Mouse (Mus musculus) embryonic facial prominence, embryonic 12.5 days (tissue): ENCODE measurements around the gene Lrrc31. TPM values are rescaled to one million over a fixed set of nuclear protein-coding genes. Genes with fewer than 3 reads are reported as not detected.

ENCODE experiments used
- ATAC-seq: fragments of 200-750 bp; cut with Nextera tagmentation; 2 replicates; pipeline ENCODE4 v1.8.0; 2017; ENCODE audit not compliant: insufficient number of reproducible peaks, insufficient read depth, low FRiP score, low TSS enrichment
- H3K27ac ChIP-seq: fragments of 300-500 bp; sonication (generic); 2 replicates; pipeline ENCODE4 v1.5.1; 2016; ENCODE audit warnings: mild to moderate bottlenecking
- H3K27me3 ChIP-seq: fragments of 300-500 bp; sonication (generic); 2 replicates; pipeline ENCODE4 v1.6.1; 2016; ENCODE audit warnings: mild to moderate bottlenecking, moderate library complexity
- H3K36me3 ChIP-seq: fragments of 300-500 bp; sonication (generic); 2 replicates; pipeline ENCODE4 v1.6.1; 2016; ENCODE audit warnings: mild to moderate bottlenecking
- H3K4me1 ChIP-seq: fragments of 300-500 bp; sonication (generic); 2 replicates; pipeline ENCODE4 v1.6.1; 2016
- H3K4me2 ChIP-seq: fragments of 300-500 bp; sonication (generic); replicated peaks from 2 replicates; pipeline ENCODE4 v1.6.1; 2016; ENCODE audit warnings: mild to moderate bottlenecking, moderate library complexity
- H3K4me3 ChIP-seq: fragments of 300-500 bp; sonication (generic); 2 replicates; pipeline ENCODE4 v1.5.1; 2016; ENCODE audit warnings: mild to moderate bottlenecking
- H3K9ac ChIP-seq: fragments of 300-500 bp; sonication (generic); 2 replicates; pipeline ENCODE4 v1.6.1; 2016; ENCODE audit warnings: mild to moderate bottlenecking, moderate library complexity
- H3K9me3 ChIP-seq: fragments of 300-500 bp; sonication (generic); 2 replicates; pipeline ENCODE4 v1.6.1; 2016; ENCODE audit warnings: mild to moderate bottlenecking, moderate library complexity
- WGBS: fragments of 180-500 bp; shearing (Covaris S2); methylation state at CpG from one replicate; pipeline ENCODE4 v1.1.7; 2016; 5-methylcytosine and 5-hydroxymethylcytosine counted together
- polyA plus RNA-seq: library from polyadenylated mRNA; unstranded; fragments of >200 nt; fragmentation: Nextera tagmentation; extraction: Ambion mirVana; gene quantifications from 2 replicates; pipeline ENCODE4 v1.2.1, GENCODE M21; 2016

Lrrc31 gene
- polyA plus RNA-seq, 1 experiment from 2014 or later: not detected

GRCm38 (mm10) chr3:30722461-30722860 is 22.8 kb upstream of the Lrrc31 start:
- H3K4me2 ChIP-seq: no peak overlapping the region
- H3K9me3 ChIP-seq: no peaks in the 10 kb centered on the region
- H3K36me3 ChIP-seq: no peaks in the 10 kb centered on the region
- no peaks in the 10 kb centered on the region for H3K4me1 ChIP-seq
- ATAC-seq: no peak
- H3K27ac ChIP-seq: no peak overlapping the region
- H3K27me3 ChIP-seq: no peaks in the 10 kb centered on the region
- WGBS: 71% methylated on average over 2 of the region's 2 CpGs
- no peak overlapping the region for H3K4me3 ChIP-seq
- no peak overlapping the region for H3K9ac ChIP-seq

- Histone ChIP-seq H3K27me3 (no peaks in the 10 kb centered on the region), H3K4me2 (no peak overlapping the region), H3K9me3 (no peaks in the 10 kb centered on the region), H3K4me1 (no peaks in the 10 kb centered on the region), H3K9ac (no peak overlapping the region), H3K36me3 (no peaks in the 10 kb centered on the region), H3K27ac (no peak overlapping the region), H3K4me3 (no peak overlapping the region)
- no peak for ATAC-seq
- 78% methylated on average over 4 of the region's 4 CpGs for WGBS
These were observed 22.4 kb upstream of the Lrrc31 start for GRCm38 (mm10) chr3:30722036-30722435.

- 81% methylated on average over 3 of the region's 3 CpGs for WGBS
- ATAC-seq: no peak
- Histone ChIP-seq H3K9me3 (no peaks in the 10 kb centered on the region), H3K4me2 (no peak overlapping the region), H3K27ac (no peak overlapping the region), H3K9ac (no peak overlapping the region), H3K4me3 (no peak overlapping the region), H3K4me1 (no peaks in the 10 kb centered on the region), H3K27me3 (no peaks in the 10 kb centered on the region), H3K36me3 (no peaks in the 10 kb centered on the region)
These were observed 19.0 kb upstream of the Lrrc31 start for GRCm38 (mm10) chr3:30718649-30719048.

GRCm38 (mm10) chr3:30713334-30713733 is 13.7 kb upstream of the Lrrc31 start:
- 96% methylated on average over 1 of the region's 1 CpGs for WGBS
- H3K4me3 ChIP-seq: no peak overlapping the region
- H3K9me3 ChIP-seq: no peaks in the 10 kb centered on the region
- H3K27ac ChIP-seq: no peak overlapping the region
- H3K36me3 ChIP-seq: no peaks in the 10 kb centered on the region
- no peaks in the 10 kb centered on the region for H3K4me1 ChIP-seq
- no peak for ATAC-seq
- H3K9ac ChIP-seq: no peak overlapping the region
- H3K4me2 ChIP-seq: no peak overlapping the region
- no peaks in the 10 kb centered on the region for H3K27me3 ChIP-seq

- no peaks in the 10 kb centered on the region for H3K4me1 ChIP-seq
- H3K27ac ChIP-seq: no peak overlapping the region
- H3K9ac ChIP-seq: no peak overlapping the region
- no peak overlapping the region for H3K4me2 ChIP-seq
- ATAC-seq: no peak
- H3K9me3 ChIP-seq: no peaks in the 10 kb centered on the region
- H3K27me3 ChIP-seq: no peaks in the 10 kb centered on the region
- WGBS: 85% methylated on average over 6 of the region's 6 CpGs
- no peak overlapping the region for H3K4me3 ChIP-seq
- no peaks in the 10 kb centered on the region for H3K36me3 ChIP-seq
These were observed 10.5 kb upstream of the Lrrc31 start for GRCm38 (mm10) chr3:30710191-30710590.

GRCm38 (mm10) chr3:30706614-30707276 is 7.1 kb upstream of the Lrrc31 start:
- no peak overlapping the region for H3K4me3 ChIP-seq
- H3K27ac ChIP-seq: no peak overlapping the region
- no peak overlapping the region for H3K4me2 ChIP-seq
- no peak for ATAC-seq
- no peaks in the 10 kb centered on the region for H3K36me3 ChIP-seq
- WGBS: 80% methylated on average over 4 of the region's 4 CpGs
- H3K4me1 ChIP-seq: no peaks in the 10 kb centered on the region
- H3K27me3 ChIP-seq: no peaks in the 10 kb centered on the region
- no peaks in the 10 kb centered on the region for H3K9me3 ChIP-seq
- no peak overlapping the region for H3K9ac ChIP-seq

GRCm38 (mm10) chr3:30705977-30706376 is 6.3 kb upstream of the Lrrc31 start:
- Histone ChIP-seq H3K4me2 (no peak overlapping the region), H3K36me3 (no peaks in the 10 kb centered on the region), H3K9me3 (no peaks in the 10 kb centered on the region), H3K27ac (no peak overlapping the region), H3K27me3 (no peaks in the 10 kb centered on the region), H3K9ac (no peak overlapping the region), H3K4me1 (no peaks in the 10 kb centered on the region), H3K4me3 (no peak overlapping the region)
- ATAC-seq: no peak
- 85% methylated on average over 3 of the region's 3 CpGs for WGBS

GRCm38 (mm10) chr3:30697891-30698290 is 1.8 kb downstream of the Lrrc31 start:
- no peaks in the 10 kb centered on the region for H3K4me1 ChIP-seq
- H3K9ac ChIP-seq: no peak overlapping the region
- no peaks in the 10 kb centered on the region for H3K27me3 ChIP-seq
- H3K4me2 ChIP-seq: no peak overlapping the region
- no peak overlapping the region for H3K4me3 ChIP-seq
- no peak overlapping the region for H3K27ac ChIP-seq
- no peaks in the 10 kb centered on the region for H3K36me3 ChIP-seq
- 75% methylated on average over 4 of the region's 4 CpGs for WGBS
- H3K9me3 ChIP-seq: no peaks in the 10 kb centered on the region
- ATAC-seq: no peak

GRCm38 (mm10) chr3:30696346-30696745 is 3.3 kb downstream of the Lrrc31 start:
- no peaks in the 10 kb centered on the region for H3K9me3 ChIP-seq
- no peak overlapping the region for H3K27ac ChIP-seq
- H3K36me3 ChIP-seq: no peaks in the 10 kb centered on the region
- no peak overlapping the region for H3K4me2 ChIP-seq
- no peaks in the 10 kb centered on the region for H3K27me3 ChIP-seq
- no peak overlapping the region for H3K9ac ChIP-seq
- no peak for ATAC-seq
- no peak overlapping the region for H3K4me3 ChIP-seq
- 16% methylated on average over 2 of the region's 2 CpGs for WGBS
- H3K4me1 ChIP-seq: no peaks in the 10 kb centered on the region

- Histone ChIP-seq H3K4me3 (no peak overlapping the region), H3K4me1 (no peaks in the 10 kb centered on the region), H3K27ac (no peak overlapping the region), H3K27me3 (no peaks in the 10 kb centered on the region), H3K4me2 (no peak overlapping the region), H3K36me3 (no peaks in the 10 kb centered on the region), H3K9ac (no peak overlapping the region), H3K9me3 (no peaks in the 10 kb centered on the region)
- ATAC-seq: no peak
- WGBS: 89% methylated on average over 2 of the region's 2 CpGs
These were observed 4.0 kb downstream of the Lrrc31 start for GRCm38 (mm10) chr3:30695661-30696060.

GRCm38 (mm10) chr3:30690976-30691375 is 8.7 kb downstream of the Lrrc31 start:
- Histone ChIP-seq H3K4me1 (no peaks in the 10 kb centered on the region), H3K4me2 (no peak overlapping the region), H3K9ac (no peak overlapping the region), H3K36me3 (no peaks in the 10 kb centered on the region), H3K27ac (no peak overlapping the region), H3K9me3 (no peaks in the 10 kb centered on the region), H3K27me3 (no peaks in the 10 kb centered on the region), H3K4me3 (no peak overlapping the region)
- 58% methylated on average over 7 of the region's 7 CpGs for whole genome bisulfite sequencing
- ATAC-seq: no peak

- H3K4me2 ChIP-seq: no peak overlapping the region
- no peak overlapping the region for H3K4me3 ChIP-seq
- no peaks in the 10 kb centered on the region for H3K36me3 ChIP-seq
- no peak overlapping the region for H3K9ac ChIP-seq
- no peaks in the 10 kb centered on the region for H3K9me3 ChIP-seq
- no peak for ATAC-seq
- no peak overlapping the region for H3K27ac ChIP-seq
- H3K27me3 ChIP-seq: no peaks in the 10 kb centered on the region
- no peaks in the 10 kb centered on the region for H3K4me1 ChIP-seq
- 73% methylated on average over 3 of the region's 3 CpGs for WGBS
These were observed 12.4 kb downstream of the Lrrc31 start for GRCm38 (mm10) chr3:30687216-30687615.

- ATAC-seq: no peak
- H3K4me2 ChIP-seq: no peak overlapping the region
- 81% methylated on average over 6 of the region's 6 CpGs for WGBS
These were observed 16.5 kb downstream of the Lrrc31 start for GRCm38 (mm10) chr3:30683190-30683589.

More at GRCm38 (mm10) chr3:30683190-30683589, 16.5 kb downstream of the Lrrc31 start:
- H3K36me3 ChIP-seq: no peaks in the 10 kb centered on the region
- no peak overlapping the region for H3K9ac ChIP-seq
- no peak overlapping the region for H3K4me3 ChIP-seq
- no peaks in the 10 kb centered on the region for H3K4me1 ChIP-seq
- H3K9me3 ChIP-seq: no peaks in the 10 kb centered on the region
- no peak overlapping the region for H3K27ac ChIP-seq
- no peaks in the 10 kb centered on the region for H3K27me3 ChIP-seq
